Mouse (Mus musculus): Measurements from ENCODE around the gene Glrx3. TPM values are rescaled to one million over a fixed set of nuclear protein-coding genes. Genes with fewer than 3 reads are reported as not detected.
"Not testable (repeated sequence)": the region's sequence is repeated elsewhere in the genome, so short reads cannot be mapped to it uniquely, and the experiment has no call there.

The Glrx3 gene
- polyA plus RNA-seq, 1 experiment from 2014 or later = 304 TPM

GRCm38 (mm10) chr7:137431769-137432603 is 5.4 kb upstream of the Glrx3 start:
- Histone ChIP-seq H3K27ac (replicated peaks) (no peak overlapping the region), H3K9me3 (replicated peaks) (no peaks in the 10 kb centered on the region), H3K36me3 (no peaks in the 10 kb centered on the region), H3K4me3 (no peak overlapping the region), H3K4me1 (peaks cover 18% of the 10 kb centered on the region), H3K27me3 (ENCODE audit: low read depth, poor library complexity, severe bottlenecking) (no peaks in the 10 kb centered on the region)
- DNase-seq (ENCODE audit: low spot score) = no peak
- WGBS = 56% methylated on average over 13 of the region's 13 CpGs

- Histone ChIP-seq H3K4me1 (peaks cover 26% of the 10 kb centered on the region), H3K9me3 (replicated peaks) (no peaks in the 10 kb centered on the region), H3K36me3 (peaks cover 12% of the 10 kb centered on the region; the same call in 1 of the 2 replicates), H3K27me3 (ENCODE audit: low read depth, poor library complexity, severe bottlenecking) (no peaks in the 10 kb centered on the region), H3K27ac (replicated peaks) (peak overlapping the region; percentile 97), H3K4me3 (peak overlapping the region; percentile 97)
- WGBS = 78% methylated on average over 6 of the region's 6 CpGs
- no peak for DNase-seq (ENCODE audit: low spot score)
Observed at GRCm38 (mm10) chr7:137436901-137437300, 513 bp upstream of the Glrx3 start.

GRCm38 (mm10) chr7:137438179-137438550 is 751 bp downstream of the Glrx3 start:
- no peaks in the 10 kb centered on the region for H3K9me3 ChIP-seq (replicated peaks)
- H3K36me3 ChIP-seq = peaks cover 22% of the 10 kb centered on the region
- peak overlapping the region; percentile 97 for H3K4me3 ChIP-seq
- no peaks in the 10 kb centered on the region for H3K27me3 ChIP-seq (ENCODE audit: low read depth, poor library complexity, severe bottlenecking)
- DNase-seq (ENCODE audit: low spot score) = no peak
- H3K27ac ChIP-seq (replicated peaks) = peak overlapping the region; percentile 97
- WGBS = 11% methylated on average over 7 of the region's 7 CpGs
- peaks cover 18% of the 10 kb centered on the region for H3K4me1 ChIP-seq

GRCm38 (mm10) chr7:137438962-137439361 is 1.5 kb downstream of the Glrx3 start:
- H3K9me3 ChIP-seq (replicated peaks); H3K27me3 ChIP-seq (ENCODE audit: low read depth, poor library complexity, severe bottlenecking); DNase-seq (ENCODE audit: low spot score): not testable (repeated sequence)
- Histone ChIP-seq H3K27ac (replicated peaks) (peak overlapping the region; percentile 97; the same call in 1 of the 2 replicates), H3K36me3 (peaks cover 28% of the 10 kb centered on the region), H3K4me3 (peak overlapping the region; percentile 97), H3K4me1 (peaks cover 18% of the 10 kb centered on the region)
- 91% methylated on average over 7 of the region's 7 CpGs for WGBS

GRCm38 (mm10) chr7:137442951-137443350 is 5.5 kb downstream of the Glrx3 start:
- Histone ChIP-seq H3K27me3 (ENCODE audit: low read depth, poor library complexity, severe bottlenecking) (no peaks in the 10 kb centered on the region), H3K36me3 (peaks cover 67% of the 10 kb centered on the region), H3K9me3 (replicated peaks) (no peaks in the 10 kb centered on the region), H3K27ac (replicated peaks) (no peak overlapping the region), H3K4me1 (peaks cover 11% of the 10 kb centered on the region), H3K4me3 (no peak overlapping the region)
- 96% methylated on average over 4 of the region's 4 CpGs for WGBS
- no peak for DNase-seq (ENCODE audit: low spot score)

GRCm38 (mm10) chr7:137445321-137445720 is 7.9 kb downstream of the Glrx3 start:
- no peak overlapping the region for H3K4me3 ChIP-seq
- no peaks in the 10 kb centered on the region for H3K4me1 ChIP-seq
- no peak overlapping the region for H3K27ac ChIP-seq (replicated peaks)
- H3K27me3 ChIP-seq (ENCODE audit: low read depth, poor library complexity, severe bottlenecking) = no peaks in the 10 kb centered on the region
- no peaks in the 10 kb centered on the region for H3K9me3 ChIP-seq (replicated peaks)
- WGBS = 94% methylated on average over 12 of the region's 12 CpGs
- DNase-seq (ENCODE audit: low spot score) = no peak
- H3K36me3 ChIP-seq = peaks cover 88% of the 10 kb centered on the region

- WGBS = 64% methylated on average over 5 of the region's 5 CpGs
- H3K27me3 ChIP-seq (ENCODE audit: low read depth, poor library complexity, severe bottlenecking) = no peaks in the 10 kb centered on the region
- H3K36me3 ChIP-seq = peaks cover 96% of the 10 kb centered on the region
- H3K9me3 ChIP-seq (replicated peaks) = no peaks in the 10 kb centered on the region
- H3K4me1 ChIP-seq = no peaks in the 10 kb centered on the region
- no peak for DNase-seq (ENCODE audit: low spot score)
- H3K4me3 ChIP-seq = no peak overlapping the region
- H3K27ac ChIP-seq (replicated peaks) = no peak overlapping the region
Observed at GRCm38 (mm10) chr7:137461396-137461795, 24.0 kb downstream of the Glrx3 start.

- peaks cover 73% of the 10 kb centered on the region for H3K36me3 ChIP-seq
- no peaks in the 10 kb centered on the region for H3K4me1 ChIP-seq
- H3K27me3 ChIP-seq (ENCODE audit: low read depth, poor library complexity, severe bottlenecking) = no peaks in the 10 kb centered on the region
- no peak overlapping the region for H3K27ac ChIP-seq (replicated peaks)
- no peaks in the 10 kb centered on the region for H3K9me3 ChIP-seq (replicated peaks)
- peak; percentile 39 for DNase-seq (ENCODE audit: low spot score)
- 79% methylated on average over 4 of the region's 4 CpGs for WGBS
- H3K4me3 ChIP-seq = no peak overlapping the region
Observed at GRCm38 (mm10) chr7:137468174-137468573, 30.8 kb downstream of the Glrx3 start.

GRCm38 (mm10) chr7:137471431-137472120 is 34.2 kb downstream of the Glrx3 start:
- 71% methylated on average over 7 of the region's 7 CpGs for WGBS

GRCm38 (mm10) chr7:137472149-137472548 is 34.7 kb downstream of the Glrx3 start:
- DNase-seq (ENCODE audit: low spot score) = no peak
- H3K4me1 ChIP-seq = no peaks in the 10 kb centered on the region
- WGBS = 86% methylated on average over 6 of the region's 6 CpGs
- no peak overlapping the region for H3K4me3 ChIP-seq
- 0 out of 2 replicates have a peak, but pooled peaks cover 6% of the 10 kb centered on the region for H3K27me3 ChIP-seq (ENCODE audit: low read depth, poor library complexity, severe bottlenecking)
- H3K9me3 ChIP-seq (replicated peaks) = no peaks in the 10 kb centered on the region
- H3K36me3 ChIP-seq = peaks cover 33% of the 10 kb centered on the region
- no peak overlapping the region for H3K27ac ChIP-seq (replicated peaks)

More at GRCm38 (mm10) chr7:137471431-137472120, 34.2 kb downstream of the Glrx3 start:
- no peak for DNase-seq (ENCODE audit: low spot score)
- Histone ChIP-seq H3K9me3 (replicated peaks) (no peaks in the 10 kb centered on the region), H3K4me3 (no peak overlapping the region), H3K4me1 (no peaks in the 10 kb centered on the region), H3K27me3 (ENCODE audit: low read depth, poor library complexity, severe bottlenecking) (0 out of 2 replicates have a peak, but pooled peaks cover under 1% of the 10 kb centered on the region), H3K36me3 (peaks cover 39% of the 10 kb centered on the region), H3K27ac (replicated peaks) (no peak overlapping the region)

GRCm38 (mm10) chr7:137477950-137478620 is 40.7 kb downstream of the Glrx3 start:
- 12% methylated on average over 30 of the region's 30 CpGs for WGBS
- peak; percentile 94 for DNase-seq (ENCODE audit: low spot score)
- H3K27ac ChIP-seq (replicated peaks) = peak overlapping the region; percentile 63; the same call in 1 of the 2 replicates
- H3K27me3 ChIP-seq (ENCODE audit: low read depth, poor library complexity, severe bottlenecking) = 0 out of 2 replicates have a peak, but pooled peaks cover 19% of the 10 kb centered on the region
- peaks cover 6% of the 10 kb centered on the region for H3K4me1 ChIP-seq
- H3K9me3 ChIP-seq (replicated peaks) = no peaks in the 10 kb centered on the region
- no peaks in the 10 kb centered on the region for H3K36me3 ChIP-seq
- H3K4me3 ChIP-seq = peak overlapping the region; percentile 47

- Histone ChIP-seq H3K9me3 (replicated peaks) (no peaks in the 10 kb centered on the region), H3K4me1 (peaks cover 6% of the 10 kb centered on the region), H3K27me3 (ENCODE audit: low read depth, poor library complexity, severe bottlenecking) (0 out of 2 replicates have a peak, but pooled peaks cover 19% of the 10 kb centered on the region), H3K36me3 (no peaks in the 10 kb centered on the region), H3K4me3 (peak overlapping the region; percentile 47), H3K27ac (replicated peaks) (peak overlapping the region; percentile 63; the same call in 1 of the 2 replicates)
- DNase-seq (ENCODE audit: low spot score) = no peak
- WGBS = 26% methylated on average over 5 of the region's 5 CpGs
Observed at GRCm38 (mm10) chr7:137478621-137478982, 41.2 kb downstream of the Glrx3 start.

Measured in midbrain, embryonic 10.5 days (tissue).